Mouse (Mus musculus): ENCODE data around the gene Spred2. TPM values are rescaled to one million over a fixed set of nuclear protein-coding genes. Genes with fewer than 3 reads are reported as not detected.
"Not testable (repeated sequence)": the region's sequence is repeated elsewhere in the genome, so short reads cannot be mapped to it uniquely, and the experiment has no call there.

Gene Spred2
- polyA plus RNA-seq, 1 experiment from 2014 or later: 7.1 TPM

DNA sequence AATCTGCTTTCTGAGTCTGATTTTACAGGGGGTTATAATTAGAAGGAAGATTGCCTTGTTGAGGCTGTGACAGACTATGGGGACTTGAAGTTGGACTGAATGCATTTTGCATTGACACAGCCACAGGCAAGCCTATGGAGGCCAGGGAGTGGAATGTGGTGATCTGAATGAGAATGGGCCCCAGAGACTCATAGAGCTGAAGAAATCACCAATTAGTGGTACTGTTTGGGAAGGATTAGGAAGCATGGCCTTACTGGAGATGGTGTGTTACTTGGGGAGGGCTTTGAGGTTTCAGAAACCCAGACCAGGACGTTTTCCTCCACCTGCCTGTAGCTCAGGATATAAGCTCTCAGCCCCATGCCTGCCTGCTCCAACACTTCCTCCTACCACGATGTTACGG lies 135.6 kb downstream of the Spred2 start:
- Histone ChIP-seq H3K4me1 (replicated peaks) (no peaks in the 10 kb centered on the region), H3K9me3 (no peaks in the 10 kb centered on the region), H3K27ac (no peak overlapping the region), H3K27me3 (replicated peaks) (no peaks in the 10 kb centered on the region), H3K4me3 (replicated peaks) (no peak overlapping the region), H3K36me3 (peaks cover 5% of the 10 kb centered on the region; the same call in 1 of the 2 replicates), H3K9ac (no peak overlapping the region), H3K4me2 (replicated peaks) (no peak overlapping the region)
- ATAC-seq: no peak
- 86% methylated on average over 3 of the region's 3 CpGs for WGBS

DNA sequence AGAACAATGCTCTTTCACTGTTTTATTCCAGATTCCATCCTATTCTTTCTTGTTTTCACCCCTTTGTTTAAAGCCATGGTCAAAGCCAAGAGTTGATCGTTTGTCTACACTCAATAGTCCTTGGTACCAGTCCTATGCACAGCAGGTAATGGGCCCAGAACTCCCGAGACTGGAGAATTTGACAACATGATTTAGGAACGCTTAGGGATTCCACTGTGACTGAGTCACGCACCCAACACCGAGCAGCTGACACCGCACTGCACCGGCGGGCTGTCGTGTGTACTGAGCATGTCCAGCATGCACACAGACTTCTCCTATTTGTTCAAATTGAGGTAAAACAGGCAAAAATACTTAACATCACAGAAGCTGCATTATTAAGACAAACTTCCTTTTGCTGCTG lies 138.6 kb downstream of the Spred2 start:
- H3K36me3 ChIP-seq; H3K27ac ChIP-seq; H3K4me3 ChIP-seq (replicated peaks); H3K27me3 ChIP-seq (replicated peaks); ATAC-seq; H3K4me1 ChIP-seq (replicated peaks); H3K4me2 ChIP-seq (replicated peaks); H3K9ac ChIP-seq; H3K9me3 ChIP-seq: not testable (repeated sequence)
- WGBS: 83% methylated on average over 9 of the region's 9 CpGs

DNA sequence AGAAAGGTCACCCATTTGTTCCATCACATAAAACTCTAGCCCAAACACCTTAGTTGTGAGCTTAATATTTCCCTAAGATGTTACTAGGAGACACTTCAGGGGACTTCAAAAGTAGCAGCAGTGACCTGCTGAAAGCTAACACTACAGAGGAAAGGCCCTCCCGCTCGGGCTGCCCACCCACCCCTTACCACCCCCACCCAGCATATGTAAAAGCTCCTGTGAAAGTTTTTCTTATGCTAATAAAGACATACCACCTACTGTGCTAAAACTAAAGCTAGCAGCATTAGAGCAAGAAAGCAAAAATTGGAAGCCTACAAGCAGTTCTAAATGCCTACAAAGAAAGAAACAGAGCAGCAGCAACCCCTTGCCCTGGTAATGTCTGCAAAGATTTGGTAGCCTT lies 139.9 kb downstream of the Spred2 start:
- WGBS: 52% methylated on average over 2 of the region's 2 CpGs
- H3K36me3 ChIP-seq; H3K4me1 ChIP-seq (replicated peaks); H3K9me3 ChIP-seq; H3K4me3 ChIP-seq (replicated peaks); H3K27me3 ChIP-seq (replicated peaks); H3K4me2 ChIP-seq (replicated peaks); H3K27ac ChIP-seq; ATAC-seq; H3K9ac ChIP-seq: not testable (repeated sequence)

DNA sequence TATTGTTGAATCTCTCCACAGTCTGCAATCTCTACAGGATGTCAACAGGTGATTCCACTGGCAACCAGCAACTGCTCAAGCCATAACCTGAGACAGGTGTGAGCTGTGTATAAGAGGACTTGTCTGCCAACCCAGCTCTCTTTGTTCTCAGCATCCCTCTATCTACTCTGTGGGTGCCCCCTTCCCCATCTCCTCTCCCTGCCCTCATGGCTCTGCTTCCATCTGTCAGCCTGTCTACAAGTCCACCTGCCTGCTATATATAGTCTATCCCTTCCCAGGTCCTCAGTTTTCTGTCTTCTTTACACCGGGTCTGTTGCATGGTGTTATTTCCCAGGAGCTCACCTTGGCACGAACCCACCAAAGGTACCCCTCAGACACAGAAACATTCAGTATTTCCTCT lies 140.8 kb downstream of the Spred2 start:
- no peaks in the 10 kb centered on the region for H3K9me3 ChIP-seq
- WGBS: 80% methylated on average over 2 of the region's 2 CpGs
- no peak for ATAC-seq

DNA sequence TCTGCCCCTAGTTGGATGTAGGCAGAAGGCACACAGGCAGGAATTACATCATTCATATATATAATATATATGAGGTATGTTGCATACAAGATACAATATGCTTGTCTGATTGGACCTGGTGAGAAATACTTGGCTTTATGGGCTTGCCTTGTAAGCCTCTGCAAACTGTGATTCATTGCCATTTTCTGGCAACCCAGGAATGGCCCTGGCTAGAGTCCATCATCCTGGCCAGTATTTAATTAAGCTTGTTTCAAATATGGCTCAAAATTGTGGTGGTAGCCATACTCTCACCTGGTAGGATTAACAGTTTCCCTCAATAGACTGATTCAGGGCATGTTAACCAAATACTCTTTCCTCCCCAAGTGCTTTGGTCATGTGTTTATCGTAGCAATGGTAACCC lies 141.9 kb downstream of the Spred2 start:
- WGBS: 72% methylated on average over 1 of the region's 1 CpGs
- ATAC-seq: no peak

More for the DNA sequence above, 140.8 kb downstream of the Spred2 start:
- Histone ChIP-seq H3K27me3 (replicated peaks) (no peaks in the 10 kb centered on the region), H3K36me3 (peaks cover 10% of the 10 kb centered on the region; the same call in 1 of the 2 replicates), H3K4me2 (replicated peaks) (no peak overlapping the region), H3K9ac (no peak overlapping the region), H3K4me1 (replicated peaks) (no peaks in the 10 kb centered on the region), H3K4me3 (replicated peaks) (no peak overlapping the region), H3K27ac (no peak overlapping the region)

DNA sequence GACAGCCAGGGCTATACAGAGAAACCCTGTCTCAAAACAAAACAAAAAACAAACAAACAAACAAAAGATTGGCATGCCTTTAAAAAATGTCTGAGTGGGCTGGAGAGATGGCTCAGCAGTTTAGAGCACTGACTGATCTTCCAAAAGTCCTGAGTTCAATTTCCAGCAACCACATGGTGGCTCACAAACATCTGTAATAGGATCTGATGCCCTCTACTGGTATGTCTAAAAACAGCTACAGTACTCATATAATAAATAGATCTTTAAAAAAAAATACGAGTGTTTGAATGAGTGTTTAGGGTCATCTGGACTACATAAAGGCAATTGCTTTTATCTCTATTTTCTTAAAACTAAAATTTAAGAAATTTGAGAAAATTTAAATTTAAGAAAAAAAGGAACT lies 143.3 kb downstream of the Spred2 start:
- H3K4me2 ChIP-seq (replicated peaks): no peak overlapping the region
- peaks cover 17% of the 10 kb centered on the region; the same call in 1 of the 2 replicates for H3K36me3 ChIP-seq
- 40% methylated on average over 1 of the region's 1 CpGs for WGBS
- no peaks in the 10 kb centered on the region for H3K9me3 ChIP-seq
- no peak for ATAC-seq
- H3K9ac ChIP-seq: no peak overlapping the region
- no peak overlapping the region for H3K27ac ChIP-seq
- no peak overlapping the region for H3K4me3 ChIP-seq (replicated peaks)
- H3K27me3 ChIP-seq (replicated peaks): no peaks in the 10 kb centered on the region
- H3K4me1 ChIP-seq (replicated peaks): no peaks in the 10 kb centered on the region

More for the DNA sequence above, 141.9 kb downstream of the Spred2 start:
- no peak overlapping the region for H3K4me3 ChIP-seq (replicated peaks)
- H3K9ac ChIP-seq: no peak overlapping the region
- H3K9me3 ChIP-seq: no peaks in the 10 kb centered on the region
- no peaks in the 10 kb centered on the region for H3K4me1 ChIP-seq (replicated peaks)
- no peaks in the 10 kb centered on the region for H3K27me3 ChIP-seq (replicated peaks)
- no peak overlapping the region for H3K4me2 ChIP-seq (replicated peaks)
- peaks cover 17% of the 10 kb centered on the region; the same call in 1 of the 2 replicates for H3K36me3 ChIP-seq
- H3K27ac ChIP-seq: no peak overlapping the region

DNA sequence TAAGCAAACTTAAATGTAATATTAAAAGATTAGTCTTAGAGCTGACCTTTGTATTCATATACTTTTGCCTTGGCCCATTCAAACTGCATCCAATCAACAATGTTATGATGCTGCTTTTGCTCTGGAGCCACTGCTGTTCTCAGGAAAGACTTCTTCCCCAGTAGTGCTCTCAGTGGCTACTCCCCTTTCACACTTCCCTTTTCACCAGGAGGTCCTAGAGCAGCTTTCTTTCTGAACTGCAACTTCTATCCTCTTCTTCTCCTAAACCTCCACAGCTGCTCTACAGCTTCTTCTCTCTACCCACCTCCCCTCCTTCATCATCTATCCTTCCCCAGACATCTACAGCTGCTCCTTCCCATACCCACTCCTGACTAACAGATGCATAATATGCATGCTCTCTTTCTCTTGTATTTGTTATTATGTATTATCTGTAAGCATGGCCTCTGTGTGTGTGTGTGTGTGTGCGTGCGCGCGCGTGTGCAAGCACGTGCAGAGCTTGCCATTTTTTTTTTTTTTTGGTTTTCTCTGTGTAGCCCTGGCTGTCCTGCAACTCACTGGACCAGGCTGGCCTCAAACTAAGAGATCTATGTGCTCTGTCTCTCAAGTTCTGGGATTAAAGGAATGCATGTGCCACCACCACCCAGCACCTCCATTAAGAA lies 144.3 kb downstream of the Spred2 start:
- no peak overlapping the region for H3K4me3 ChIP-seq (replicated peaks)
- H3K27ac ChIP-seq: no peak overlapping the region
- no peak overlapping the region for H3K4me2 ChIP-seq (replicated peaks)
- no peak for ATAC-seq
- WGBS: 97% methylated on average over 6 of the region's 6 CpGs
- H3K27me3 ChIP-seq (replicated peaks): no peaks in the 10 kb centered on the region
- H3K4me1 ChIP-seq (replicated peaks): no peaks in the 10 kb centered on the region
- no peak overlapping the region for H3K9ac ChIP-seq
- peaks cover 17% of the 10 kb centered on the region; the same call in 1 of the 2 replicates for H3K36me3 ChIP-seq
- H3K9me3 ChIP-seq: no peaks in the 10 kb centered on the region

DNA sequence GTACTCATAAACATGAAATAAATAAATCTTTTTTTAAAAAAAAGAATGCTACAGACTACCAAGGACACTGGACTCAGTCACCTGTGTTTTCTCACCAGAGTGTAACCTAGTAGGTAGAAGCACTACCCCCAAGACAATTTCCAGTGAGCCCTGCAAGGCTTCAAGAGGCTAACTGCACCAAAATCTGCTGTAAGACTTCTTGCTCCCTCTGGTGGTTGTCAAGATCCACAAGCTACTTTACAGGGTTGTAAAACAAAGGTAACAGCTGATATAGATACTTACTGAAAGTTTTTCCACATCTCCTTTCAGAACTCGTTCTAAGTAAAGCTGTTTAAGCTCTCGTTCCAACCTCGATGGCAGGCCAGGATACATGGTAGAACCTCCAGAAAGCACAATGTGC lies 148.0 kb downstream of the Spred2 start:
- Histone ChIP-seq H3K4me1 (replicated peaks) (no peaks in the 10 kb centered on the region), H3K4me3 (replicated peaks) (no peak overlapping the region), H3K27me3 (replicated peaks) (no peaks in the 10 kb centered on the region), H3K36me3 (peaks cover 21% of the 10 kb centered on the region; the same call in 1 of the 2 replicates), H3K27ac (no peak overlapping the region), H3K4me2 (replicated peaks) (no peak overlapping the region), H3K9me3 (no peaks in the 10 kb centered on the region), H3K9ac (no peak overlapping the region)
- 66% methylated on average over 3 of the region's 3 CpGs for WGBS
- no peak for ATAC-seq

DNA sequence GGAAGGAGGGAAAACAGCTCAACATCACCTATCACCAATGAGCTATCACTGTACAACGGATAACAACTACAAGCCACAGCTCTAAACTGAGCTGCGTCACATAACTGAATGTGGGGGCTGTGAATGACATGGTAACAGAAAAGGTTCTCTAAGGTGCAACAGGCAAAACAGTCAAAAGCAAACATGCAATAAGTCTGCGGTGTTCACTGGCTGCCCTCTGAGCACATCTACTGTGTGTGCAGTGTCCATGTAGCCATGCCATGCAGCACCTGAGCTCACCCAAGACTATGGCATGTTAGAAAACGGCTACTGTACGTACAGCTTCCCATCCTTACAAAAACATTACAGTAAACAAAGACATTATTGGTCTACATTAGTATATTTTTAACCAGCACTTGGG lies 148.7 kb downstream of the Spred2 start:
- 93% methylated on average over 5 of the region's 5 CpGs for WGBS
- H3K27ac ChIP-seq: no peak overlapping the region
- H3K4me1 ChIP-seq (replicated peaks): no peaks in the 10 kb centered on the region
- no peak for ATAC-seq
- H3K9me3 ChIP-seq: no peaks in the 10 kb centered on the region
- H3K36me3 ChIP-seq: peaks cover 21% of the 10 kb centered on the region; the same call in 1 of the 2 replicates
- no peak overlapping the region for H3K4me2 ChIP-seq (replicated peaks)
- no peak overlapping the region for H3K4me3 ChIP-seq (replicated peaks)
- no peaks in the 10 kb centered on the region for H3K27me3 ChIP-seq (replicated peaks)
- H3K9ac ChIP-seq: no peak overlapping the region

Other genes starting within 250 kb of the Spred2 start
- gene Actr2, start 188.5 kb downstream of the Spred2 start, polyA plus RNA-seq (2015; fragmentation: Nextera tagmentation; extraction: Ambion mirVana): 114 and 135 TPM in 2 replicates

All from intestine, embryonic 15.5 days (tissue).